Mouse (Mus musculus) E14TG2a.4 (cell line): ENCODE data around the gene Fam189a2.

Source experiments
- CTCF ChIP-seq: conservative IDR thresholded peaks from 2 replicates; pipeline ENCODE4 v1.5.1; 2014; ENCODE audit warnings: low read length
- NANOG ChIP-seq: IDR thresholded peaks from 2 replicates; pipeline ENCODE4 v1.6.1; 2014; ENCODE audit warnings: borderline replicate concordance, low read length, mixed read lengths
- POU5F1 ChIP-seq: IDR thresholded peaks from 2 replicates; pipeline ENCODE4 v1.6.1; 2014; ENCODE audit warnings: low read length, borderline replicate concordance

- TF ChIP-seq CTCF (no peak), POU5F1 (no peak), NANOG (no peak)
Observed at GRCm38 (mm10) chr19:23960831-23961447, 69.9 kb downstream of the Fam189a2 start.
